Mouse (Mus musculus) c-Kit-positive CD71-positive TER-119-positive erythroid progenitor cells, embryonic 14.5 days (primary cell): Measurements from ENCODE around the gene Sh2b2.

ENCODE experiments used
- DNase-seq: peaks from one replicate; pipeline ENCODE4 v3.0.0-alpha.2; 2013; ENCODE audit warnings: low spot score

Sh2b2 gene

GRCm38 (mm10) chr5:136246452-136246838 lies at the start of gene Sh2b2:
TSS of gene Sh2b2 (minus strand) at chr5:136246556.
- no peak for DNase-seq

- DNase-seq = no peak
Measured at GRCm38 (mm10) chr5:136292971-136293418, 46.6 kb upstream of the Sh2b2 start.

- no peak for DNase-seq
Measured at GRCm38 (mm10) chr5:136292361-136292760, 46.0 kb upstream of the Sh2b2 start.

GRCm38 (mm10) chr5:136291562-136291961 lies 45.2 kb upstream of the Sh2b2 start:
- DNase-seq = no peak

- DNase-seq = no peak
Measured at GRCm38 (mm10) chr5:136289776-136290175, 43.4 kb upstream of the Sh2b2 start.

GRCm38 (mm10) chr5:136288351-136289081 lies 42.2 kb upstream of the Sh2b2 start:
- no peak for DNase-seq

GRCm38 (mm10) chr5:136286566-136286965 lies 40.2 kb upstream of the Sh2b2 start:
- no peak for DNase-seq

- DNase-seq = no peak
Measured at GRCm38 (mm10) chr5:136285106-136285505, 38.8 kb upstream of the Sh2b2 start.

GRCm38 (mm10) chr5:136281351-136281750 lies 35.0 kb upstream of the Sh2b2 start:
- no peak for DNase-seq

- DNase-seq = no peak
Measured at GRCm38 (mm10) chr5:136274739-136275138, 28.4 kb upstream of the Sh2b2 start.

- no peak for DNase-seq
Measured at GRCm38 (mm10) chr5:136269937-136270336, 23.6 kb upstream of the Sh2b2 start.

GRCm38 (mm10) chr5:136266077-136266476 lies 19.7 kb upstream of the Sh2b2 start:
- DNase-seq = no peak

GRCm38 (mm10) chr5:136263342-136263741 lies 17.0 kb upstream of the Sh2b2 start:
- DNase-seq = no peak

GRCm38 (mm10) chr5:136258919-136259318 lies 12.6 kb upstream of the Sh2b2 start:
- DNase-seq = peak; percentile 66

- peak; percentile 65 for DNase-seq
Measured at GRCm38 (mm10) chr5:136252899-136253298, 6.5 kb upstream of the Sh2b2 start.

- no peak for DNase-seq
Measured at GRCm38 (mm10) chr5:136251004-136251403, 4.6 kb upstream of the Sh2b2 start.

- DNase-seq = no peak
Measured at GRCm38 (mm10) chr5:136248441-136248840, 2.1 kb upstream of the Sh2b2 start.

GRCm38 (mm10) chr5:136245541-136246451 lies 560 bp downstream of the Sh2b2 start:
- no peak for DNase-seq

GRCm38 (mm10) chr5:136244762-136245540 lies 1.4 kb downstream of the Sh2b2 start:
- DNase-seq = no peak

GRCm38 (mm10) chr5:136243851-136244761 lies 2.2 kb downstream of the Sh2b2 start:
- DNase-seq = no peak

- no peak for DNase-seq
Measured at GRCm38 (mm10) chr5:136241161-136241560, 5.2 kb downstream of the Sh2b2 start.
